In the genomic region with DNA sequence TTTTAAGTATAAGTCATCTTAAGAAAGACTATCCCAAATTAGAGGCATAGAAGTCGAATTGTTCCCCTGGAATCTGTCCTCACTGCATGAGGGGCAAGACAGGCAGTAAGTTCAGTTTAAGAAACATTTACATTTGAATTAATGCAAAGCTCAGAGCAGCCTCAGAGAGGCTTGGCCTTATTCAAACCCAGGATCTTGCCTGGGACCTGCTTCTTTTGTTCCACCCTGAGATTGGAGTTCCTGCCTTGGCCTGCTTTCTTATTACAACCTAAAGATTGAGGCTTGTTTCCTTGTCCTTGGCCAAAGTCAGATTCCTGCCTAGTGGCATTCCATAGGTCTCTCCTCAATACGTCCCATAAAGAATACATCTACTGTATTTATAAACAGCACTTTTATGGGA, we compare ENCODE assay signal across 35 mouse cellular contexts. TPM values are rescaled to one million over a fixed set of nuclear protein-coding genes. Genes with fewer than 3 reads are reported as not detected.
"Had no signal": no experiment of that assay in that cellular context is flagged by ENCODE, and none has a peak within 500 bp of the region (broad histone marks: within the 10 kb centered on the region; RNA-seq: fewer than 3 reads in every experiment).

No protein-coding gene starts in this region.

- DNase-seq: gastrocnemius, adult 2 months; gastrocnemius, postnatal 10 days; gastrocnemius, postnatal 25 days; heart, adult 18-20 months; heart, postnatal 14 days; heart, postnatal 36 days; kidney, adult 11 months; kidney, adult 2 months; kidney, postnatal 10 days; kidney, postnatal 25 days; kidney, postnatal 4 days; liver; liver, embryonic 13.5 days; liver, postnatal 0 days had no signal

- H3K9me3 ChIP-seq: heart, embryonic 15.5 days; limb, embryonic 10.5 days; liver, embryonic 15.5 days had no signal

- H3K9ac ChIP-seq: heart, embryonic 13.5 days; heart, embryonic 15.5 days; hindbrain, embryonic 13.5 days; hindbrain, embryonic 15.5 days; limb, embryonic 12.5 days; liver, embryonic 13.5 days; liver, embryonic 15.5 days; liver, postnatal 0 days had no signal

- H3K27me3 ChIP-seq: heart, embryonic 13.5 days; heart, embryonic 15.5 days; hindbrain, embryonic 13.5 days; hindbrain, embryonic 15.5 days; limb, embryonic 12.5 days; liver, embryonic 13.5 days; liver, embryonic 15.5 days had no signal

- H3K27ac ChIP-seq: gastrocnemius, adult 2 months; heart, embryonic 13.5 days; heart, embryonic 15.5 days; hindbrain, embryonic 13.5 days; hindbrain, embryonic 15.5 days; hindbrain, postnatal 0 days; layer of hippocampus, adult 2 months; left cerebral cortex, adult 2 months; limb, embryonic 10.5 days; limb, embryonic 12.5 days; liver, embryonic 13.5 days; liver, embryonic 15.5 days had no signal

- H3K4me1 ChIP-seq: heart, embryonic 13.5 days; heart, embryonic 15.5 days; hindbrain, embryonic 13.5 days; hindbrain, embryonic 15.5 days; limb, embryonic 10.5 days; limb, embryonic 12.5 days; liver, embryonic 13.5 days; liver, embryonic 15.5 days had no signal

- H3K36me3 ChIP-seq: heart, embryonic 13.5 days; heart, embryonic 15.5 days; hindbrain, embryonic 13.5 days; hindbrain, embryonic 15.5 days; limb, embryonic 10.5 days; limb, embryonic 12.5 days; liver, embryonic 13.5 days; liver, embryonic 15.5 days had no signal

- H3K4me3 ChIP-seq: gastrocnemius, adult 2 months; heart, embryonic 13.5 days; heart, embryonic 15.5 days; hindbrain, embryonic 13.5 days; hindbrain, embryonic 15.5 days; layer of hippocampus, adult 2 months; left cerebral cortex, adult 2 months; limb, embryonic 10.5 days; limb, embryonic 12.5 days; liver, embryonic 13.5 days; liver, embryonic 15.5 days had no signal

RNA-seq across cellular contexts. Expression of a gene that starts 24.9 kb away (rescaled TPM):
- total RNA-seq: gastrocnemius, adult 2 months; gastrocnemius, postnatal 10 days; gastrocnemius, postnatal 25 days; gastrocnemius, postnatal 4 days; heart, adult 18-20 months; heart, postnatal 14 days; heart, postnatal 36 days; hematopoietic stem cell, adult 5-6 weeks; layer of hippocampus, adult 2 months; layer of hippocampus, postnatal 25 days; left cerebral cortex, adult 2 months; left cerebral cortex, postnatal 14 days; left cerebral cortex, postnatal 36 days had no signal
- polyA plus RNA-seq: heart, embryonic 13.5 days; heart, embryonic 15.5 days; hindbrain, embryonic 11.5 days; intestine, embryonic 14.5 days; intestine, embryonic 16.5 days; kidney, adult 2 months; kidney, embryonic 14.5 days; kidney, embryonic 16.5 days; limb, embryonic 10.5 days; limb, embryonic 12.5 days; liver, embryonic 11.5 days; liver, embryonic 13.5 days; liver, embryonic 15.5 days; liver, postnatal 0 days had no signal
